Mouse (Mus musculus) large intestine, adult 2 months (tissue): Measurements from ENCODE around the gene Mybph. TPM values are rescaled to one million over a fixed set of nuclear protein-coding genes. Genes with fewer than 3 reads are reported as not detected.
"Not testable (repeated sequence)": the region's sequence is repeated elsewhere in the genome, so short reads cannot be mapped to it uniquely, and the experiment has no call there.

Experiments used
- DNase-seq: peaks from one replicate; pipeline ENCODE4 v3.0.0-alpha.2; 2012; ENCODE audit warnings: low read depth, low spot score
- WGBS: fragments of 180-500 bp; shearing (Covaris S2); methylation state at CpG from one replicate; pipeline ENCODE4 v1.1.7; 2018; 5-methylcytosine and 5-hydroxymethylcytosine counted together
- polyA plus RNA-seq: library from polyadenylated mRNA; depleted of rRNA; stranded (reverse); fragments of >200 nt; gene quantifications from 2 replicates; pipeline ENCODE4 v1.2.3, GENCODE M21; 2012; rRNA removed

The Mybph gene
- polyA plus RNA-seq, 1 experiment: 0.14 TPM

GRCm38 (mm10) chr1:134246590-134246989 is 53.3 kb downstream of the Mybph start:
- 63% methylated on average over 4 of the region's 4 CpGs for WGBS
- no peak for DNase-seq

GRCm38 (mm10) chr1:134249681-134250080 is 56.4 kb downstream of the Mybph start:
- WGBS: 97% methylated on average over 1 of the region's 1 CpGs
- DNase-seq: not testable (repeated sequence)

Other genes starting within 250 kb of the Mybph start
- 1.4 and 1.6 TPM in 2 replicates for gene Fmod, start 156.2 kb upstream of the Mybph start, polyA plus RNA-seq
- 44.1 and 73.6 TPM in 2 replicates for gene Btg2, start 114.3 kb upstream of the Mybph start, polyA plus RNA-seq
- gene Chit1, start 82.2 kb upstream of the Mybph start, polyA plus RNA-seq: not detected in 2 replicates
- gene Chil1, start 11.3 kb upstream of the Mybph start, polyA plus RNA-seq: 2.3 and 2.6 TPM in 2 replicates
- 1.4 and 1.9 TPM in 2 replicates for gene Adora1, start 42.0 kb downstream of the Mybph start, polyA plus RNA-seq
- gene Myog, start 96.5 kb downstream of the Mybph start, polyA plus RNA-seq: not detected in 2 replicates
- 7.2 and 7.7 TPM in 2 replicates for gene Ppfia4, start 139.5 kb downstream of the Mybph start, polyA plus RNA-seq
- 162 and 202 TPM in 2 replicates for gene Tmem183a, start 168.5 kb downstream of the Mybph start, polyA plus RNA-seq
- not detected in 2 replicates for gene 4933406M09Rik, start 192.5 kb downstream of the Mybph start, polyA plus RNA-seq
- gene Cyb5r1, start 212.1 kb downstream of the Mybph start, polyA plus RNA-seq: 28.7 and 37.4 TPM in 2 replicates
- 91.1 and 107 TPM in 2 replicates for gene Adipor1, start 221.9 kb downstream of the Mybph start, polyA plus RNA-seq